Mouse (Mus musculus) kidney, embryonic 16.5 days (tissue): ENCODE measurements around the gene Gdpd3. TPM values are rescaled to one million over a fixed set of nuclear protein-coding genes. Genes with fewer than 3 reads are reported as not detected.

ENCODE experiments used
- ATAC-seq: fragments of 200-750 bp; cut with Nextera tagmentation; 2 replicates; pipeline ENCODE4 v1.8.0; 2017; ENCODE audit warnings: moderate TSS enrichment; ENCODE audit not compliant: low FRiP score, low TSS enrichment
- H3K27ac ChIP-seq: fragments of 300-500 bp; sonication (generic); 2 replicates; pipeline ENCODE4 v1.5.1; 2014; ENCODE audit warnings: low read length
- H3K27me3 ChIP-seq: fragments of 300-500 bp; sonication (generic); 2 replicates; pipeline ENCODE4 v1.6.1; 2014; ENCODE audit warnings: low read length, control low read depth, mixed read lengths; ENCODE audit not compliant: insufficient read depth
- H3K36me3 ChIP-seq: fragments of 300-500 bp; sonication (generic); 2 replicates; pipeline ENCODE4 v1.6.1; 2014; ENCODE audit warnings: low read length, control low read depth, mixed read lengths; ENCODE audit not compliant: insufficient read depth
- H3K4me1 ChIP-seq: fragments of 300-500 bp; sonication (generic); 2 replicates; pipeline ENCODE4 v1.6.1; 2014; ENCODE audit warnings: low read length, control low read depth, mixed read lengths; ENCODE audit not compliant: insufficient read depth
- H3K4me2 ChIP-seq: fragments of 300-500 bp; sonication (generic); replicated peaks from 2 replicates; pipeline ENCODE4 v1.6.1; 2014; ENCODE audit warnings: low read depth, low read length
- H3K4me3 ChIP-seq: fragments of 300-500 bp; sonication (generic); 2 replicates; pipeline ENCODE4 v1.5.1; 2014; ENCODE audit warnings: mild to moderate bottlenecking, low read length
- H3K9ac ChIP-seq: fragments of 300-500 bp; sonication (generic); replicated peaks from 2 replicates; pipeline ENCODE4 v1.6.1; 2014; ENCODE audit warnings: low read length
- H3K9me3 ChIP-seq: fragments of 300-500 bp; sonication (generic); 2 replicates; pipeline ENCODE4 v1.6.1; 2016; ENCODE audit warnings: low read length, control low read depth
- WGBS: fragments of 180-500 bp; shearing (Covaris S2); extraction: QIAGEN DNeasy Blood & Tissue Kit; methylation state at CpG from one replicate; pipeline ENCODE4 v1.1.7; 2014; 5-methylcytosine and 5-hydroxymethylcytosine counted together
- polyA plus RNA-seq: library from polyadenylated mRNA; unstranded; fragments of >200 nt; fragmentation: Nextera tagmentation; extraction: Ambion mirVana; gene quantifications from 2 replicates; pipeline ENCODE4 v1.2.1, GENCODE M21; 2015

Gene Gdpd3
- polyA plus RNA-seq, 1 experiment from 2014 or later: 2.0 TPM

DNA sequence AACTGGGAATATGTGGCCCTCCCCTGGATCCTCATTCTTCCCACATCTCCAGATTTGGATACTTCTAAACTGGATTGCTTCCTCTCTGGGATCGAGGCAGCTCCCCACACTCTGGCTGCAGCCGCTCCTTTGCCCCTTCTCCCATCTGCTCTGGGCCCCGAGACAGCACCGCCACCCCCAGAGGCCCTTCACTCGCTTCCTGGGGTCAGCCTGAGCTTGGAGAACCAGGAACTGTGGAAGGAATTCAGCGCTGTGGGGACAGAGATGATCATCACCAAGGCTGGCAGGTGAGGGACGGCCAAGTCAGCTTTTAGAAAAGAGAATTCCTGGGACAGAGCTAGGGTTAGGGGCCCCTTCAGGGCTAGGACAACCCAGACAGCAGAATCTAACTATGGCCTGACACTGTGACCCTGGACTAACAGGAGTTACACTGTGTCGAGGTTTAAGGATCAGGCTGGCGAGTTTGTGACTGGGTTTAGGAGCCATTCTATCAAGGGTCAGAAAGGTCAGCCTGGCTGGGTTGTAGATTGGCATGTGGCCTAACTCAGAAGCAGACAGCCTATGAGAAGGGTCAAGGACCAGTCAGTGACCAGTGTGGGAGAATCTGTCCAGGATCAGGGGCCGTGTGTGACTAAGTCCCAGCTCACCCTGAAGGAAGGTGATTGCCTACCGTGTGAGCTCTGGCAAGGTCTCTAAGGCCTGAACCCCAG lies 15.7 kb downstream of the Gdpd3 start:
- no peak overlapping the region for H3K4me2 ChIP-seq
- no peak overlapping the region for H3K4me3 ChIP-seq
- ATAC-seq: no peak
- peaks cover 34% of the 10 kb centered on the region for H3K36me3 ChIP-seq
- 30% methylated on average over 11 of the region's 11 CpGs for WGBS
- H3K9me3 ChIP-seq: no peaks in the 10 kb centered on the region
- no peak overlapping the region for H3K9ac ChIP-seq
- no peaks in the 10 kb centered on the region for H3K27me3 ChIP-seq
- H3K4me1 ChIP-seq: peaks cover 33% of the 10 kb centered on the region
- H3K27ac ChIP-seq: no peak overlapping the region

DNA sequence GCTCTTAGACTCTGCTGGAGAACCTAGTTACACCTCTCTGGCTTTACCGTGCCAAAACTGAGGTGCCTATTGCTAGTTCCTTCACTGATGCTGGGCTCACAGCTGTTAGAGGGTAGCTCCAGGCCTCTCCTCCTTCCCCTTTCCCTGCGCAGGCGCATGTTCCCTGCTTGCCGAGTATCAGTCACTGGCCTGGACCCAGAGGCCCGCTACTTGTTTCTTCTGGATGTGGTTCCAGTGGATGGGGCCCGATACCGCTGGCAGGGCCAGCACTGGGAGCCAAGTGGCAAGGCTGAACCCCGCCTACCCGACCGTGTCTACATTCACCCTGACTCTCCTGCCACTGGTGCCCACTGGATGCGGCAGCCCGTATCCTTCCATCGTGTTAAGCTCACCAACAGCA lies 16.6 kb downstream of the Gdpd3 start:
- Histone ChIP-seq H3K36me3 (peaks cover 42% of the 10 kb centered on the region), H3K9ac (no peak overlapping the region), H3K27me3 (no peaks in the 10 kb centered on the region), H3K4me2 (no peak overlapping the region), H3K4me1 (peaks cover 26% of the 10 kb centered on the region), H3K9me3 (no peaks in the 10 kb centered on the region), H3K27ac (no peak overlapping the region), H3K4me3 (no peak overlapping the region)
- 70% methylated on average over 13 of the region's 13 CpGs for WGBS
- no peak for ATAC-seq

DNA sequence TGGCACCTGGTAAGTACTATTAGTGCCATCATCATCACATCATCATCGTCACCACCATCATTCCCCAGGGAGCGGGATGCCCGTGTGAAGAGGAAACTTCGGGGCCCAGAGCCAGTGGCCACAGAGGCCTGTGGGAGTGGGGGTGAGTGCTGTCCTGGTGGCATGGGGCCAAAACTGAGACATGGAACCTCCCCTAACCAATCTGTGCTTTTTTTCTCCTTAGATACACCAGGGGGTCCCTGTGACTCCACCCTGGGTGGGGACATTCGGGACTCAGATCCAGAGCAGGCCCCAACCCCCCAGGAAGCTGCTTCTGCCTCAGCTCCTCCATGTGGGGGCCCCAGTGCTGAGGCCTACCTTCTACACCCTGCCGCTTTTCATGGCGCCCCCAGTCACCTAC lies 18.3 kb downstream of the Gdpd3 start:
- ATAC-seq: no peak
- 55% methylated on average over 7 of the region's 7 CpGs for WGBS
- Histone ChIP-seq H3K4me1 (peaks cover 19% of the 10 kb centered on the region), H3K36me3 (peaks cover 57% of the 10 kb centered on the region), H3K9me3 (no peaks in the 10 kb centered on the region), H3K4me2 (no peak overlapping the region), H3K27ac (no peak overlapping the region), H3K27me3 (no peaks in the 10 kb centered on the region), H3K9ac (no peak overlapping the region), H3K4me3 (no peak overlapping the region)

DNA sequence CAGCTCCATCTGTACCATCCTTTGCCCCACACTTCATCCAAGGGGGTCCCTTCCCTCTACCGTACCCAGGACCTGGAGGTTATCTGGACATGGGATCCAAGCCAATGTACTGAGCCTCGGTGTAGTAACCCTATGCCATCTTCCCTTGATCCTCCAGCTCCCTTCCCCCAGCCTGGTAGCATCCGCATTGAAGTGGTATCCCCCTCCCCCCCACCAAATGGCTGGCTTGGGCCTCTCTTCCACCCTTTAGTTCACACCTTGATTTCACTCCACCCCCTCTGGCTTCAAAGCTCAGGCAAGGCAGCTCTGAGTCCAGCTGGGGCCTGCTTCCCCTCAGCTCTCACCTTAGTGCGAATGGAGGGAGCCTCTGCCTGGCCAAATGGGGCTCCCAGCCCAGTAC lies 18.9 kb downstream of the Gdpd3 start:
- H3K27me3 ChIP-seq: no peaks in the 10 kb centered on the region
- no peak overlapping the region for H3K27ac ChIP-seq
- H3K4me1 ChIP-seq: peaks cover 13% of the 10 kb centered on the region
- no peak overlapping the region for H3K4me2 ChIP-seq
- no peaks in the 10 kb centered on the region for H3K9me3 ChIP-seq
- H3K4me3 ChIP-seq: no peak overlapping the region
- no peak for ATAC-seq
- H3K36me3 ChIP-seq: peaks cover 63% of the 10 kb centered on the region
- WGBS: 50% methylated on average over 4 of the region's 4 CpGs
- no peak overlapping the region for H3K9ac ChIP-seq

DNA sequence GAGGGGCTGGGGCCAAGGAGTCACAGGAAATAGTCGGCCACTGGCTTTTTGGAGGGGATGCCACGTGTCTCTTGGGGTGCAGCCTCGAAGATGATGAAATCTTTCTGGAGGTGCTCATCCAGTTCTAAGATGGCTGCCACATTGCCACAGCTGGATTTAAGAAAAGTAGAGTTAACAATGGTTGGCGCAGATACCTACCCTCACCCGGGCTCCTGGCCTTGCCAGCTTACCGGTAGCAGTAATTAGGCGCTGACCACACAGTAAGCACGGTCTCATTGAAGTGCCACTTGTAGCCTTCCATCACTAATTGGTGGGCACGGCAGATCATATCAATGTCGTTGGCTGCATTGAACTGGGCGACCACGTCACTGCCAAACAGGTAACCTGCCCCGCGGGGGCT lies 20.0 kb downstream of the Gdpd3 start:
- no peak overlapping the region for H3K9ac ChIP-seq
- 82% methylated on average over 14 of the region's 14 CpGs for WGBS
- ATAC-seq: no peak
- no peak overlapping the region for H3K4me3 ChIP-seq
- H3K27me3 ChIP-seq: no peaks in the 10 kb centered on the region
- no peak overlapping the region for H3K27ac ChIP-seq
- peaks cover 65% of the 10 kb centered on the region for H3K36me3 ChIP-seq
- no peaks in the 10 kb centered on the region for H3K9me3 ChIP-seq
- H3K4me1 ChIP-seq: peaks cover 14% of the 10 kb centered on the region
- H3K4me2 ChIP-seq: no peak overlapping the region

DNA sequence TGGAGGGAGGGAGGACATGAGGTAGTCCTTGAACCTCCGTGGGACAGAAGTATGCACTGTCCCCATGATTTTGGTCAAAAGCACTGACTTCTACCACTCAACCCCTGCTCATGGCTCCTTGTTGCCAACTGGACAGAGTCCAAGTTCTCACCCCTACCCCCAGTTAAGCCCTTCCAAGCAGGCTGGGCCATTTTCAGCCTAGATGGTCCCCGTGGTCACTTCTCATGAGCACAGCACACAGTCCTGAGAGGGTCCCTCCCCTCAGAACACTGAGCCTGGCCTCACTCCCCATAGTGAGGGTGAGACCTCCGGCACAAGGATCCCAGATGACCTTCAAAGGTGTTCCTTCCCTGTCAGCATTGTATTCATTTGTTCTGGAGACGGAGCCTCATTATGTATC lies 23.0 kb downstream of the Gdpd3 start:
- no peaks in the 10 kb centered on the region for H3K9me3 ChIP-seq
- no peaks in the 10 kb centered on the region for H3K27me3 ChIP-seq
- no peak overlapping the region for H3K9ac ChIP-seq
- no peak for ATAC-seq
- H3K4me1 ChIP-seq: peaks cover 15% of the 10 kb centered on the region
- 92% methylated on average over 4 of the region's 4 CpGs for WGBS
- no peak overlapping the region for H3K27ac ChIP-seq
- H3K4me2 ChIP-seq: no peak overlapping the region
- no peak overlapping the region for H3K4me3 ChIP-seq
- H3K36me3 ChIP-seq: peaks cover 63% of the 10 kb centered on the region

DNA sequence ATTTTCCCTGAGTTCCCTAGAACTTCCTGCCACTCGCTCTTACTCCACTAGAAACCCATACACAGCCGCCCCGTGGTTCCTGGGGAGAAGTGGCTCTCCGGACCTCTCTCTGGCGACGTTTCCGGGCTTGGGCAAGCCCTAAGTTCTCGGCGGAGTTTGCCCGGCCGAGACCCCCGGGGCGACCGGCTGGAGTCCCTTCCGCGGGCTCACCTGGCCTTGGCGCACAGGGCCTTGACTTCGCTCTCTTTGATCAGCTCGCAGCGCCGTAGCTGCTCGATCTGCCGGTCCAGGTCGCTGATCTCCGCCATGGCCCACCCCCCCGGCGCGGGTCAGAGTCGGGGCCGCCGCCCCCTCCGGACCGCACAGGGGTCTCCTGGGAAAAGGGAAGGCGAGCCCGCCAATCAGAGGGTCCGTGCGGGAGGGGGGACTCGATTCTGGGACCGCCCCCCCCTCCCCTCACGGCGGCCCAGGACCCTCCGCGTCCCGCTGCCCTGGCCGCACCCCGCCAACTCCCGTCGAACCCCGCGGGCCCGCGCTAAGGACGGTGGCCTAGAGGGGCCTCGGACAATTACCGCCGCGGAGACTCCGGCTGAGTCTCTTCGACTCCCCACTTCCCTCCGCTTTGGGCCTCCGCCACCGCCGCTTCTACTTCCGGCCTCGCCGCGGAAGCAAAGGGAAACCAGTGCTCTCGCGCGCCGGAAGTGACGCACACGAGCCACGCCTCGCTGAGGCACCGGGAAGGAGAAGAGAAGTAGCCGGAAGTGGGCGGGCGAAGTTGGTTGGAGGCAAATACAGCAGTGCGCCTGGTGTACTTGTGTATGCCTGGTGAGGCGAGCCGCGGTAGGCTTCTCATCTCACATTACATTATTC lies 26.0 kb downstream of the Gdpd3 start, which contains the start of gene Ppp4c:
Gene Ppp4c, minus strand, starts transcription at position 646 of the 870 bp plus-strand sequence.
- under 1% methylated on average over 79 of the region's 83 CpGs for WGBS
- H3K36me3 ChIP-seq: peaks cover 64% of the 10 kb centered on the region

DNA sequence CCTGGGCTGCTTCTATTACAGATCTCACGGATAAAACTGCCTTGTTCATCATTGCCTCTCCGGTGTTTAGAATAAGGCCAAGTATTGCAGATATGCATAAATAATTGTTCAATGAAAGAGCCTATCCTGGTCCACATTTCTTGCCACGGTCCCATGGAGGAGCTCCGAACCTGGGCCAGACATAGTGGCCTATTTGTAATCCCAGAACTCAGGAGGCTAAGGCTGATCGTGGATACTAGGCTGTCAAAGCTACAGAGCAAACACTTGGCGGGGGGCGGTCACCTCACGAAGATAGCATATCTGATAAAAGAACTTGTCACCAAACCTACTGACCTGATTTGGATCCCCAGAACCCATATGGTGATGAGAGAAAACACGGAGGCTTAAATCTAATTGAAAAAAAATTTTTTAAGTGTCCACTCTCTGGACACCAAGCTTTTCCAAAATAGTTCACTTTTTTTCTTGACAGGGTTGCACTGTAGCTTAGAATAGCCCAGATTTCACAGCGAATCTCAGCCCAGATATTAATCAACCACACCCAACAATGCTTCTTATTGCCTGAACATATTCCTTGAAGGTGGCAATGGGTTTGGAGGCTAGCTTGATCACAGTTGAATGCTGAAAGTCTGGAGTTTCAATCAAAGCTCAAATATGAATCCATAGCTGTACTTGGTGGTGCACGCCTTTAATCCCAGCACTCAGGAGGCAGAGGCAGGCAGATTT lies 26.7 kb downstream of the Gdpd3 start:
- H3K9me3 ChIP-seq: no peaks in the 10 kb centered on the region
- peak; percentile 23; the same call in 1 of the 2 replicates for ATAC-seq
- H3K36me3 ChIP-seq: peaks cover 59% of the 10 kb centered on the region
- H3K9ac ChIP-seq: peak overlapping the region; percentile 63
- no peaks in the 10 kb centered on the region for H3K27me3 ChIP-seq
- peak overlapping the region; percentile 98 for H3K27ac ChIP-seq
- H3K4me1 ChIP-seq: peaks cover 40% of the 10 kb centered on the region
- WGBS: 28% methylated on average over 11 of the region's 11 CpGs
- peak overlapping the region; percentile 99 for H3K4me3 ChIP-seq
- peak overlapping the region; percentile 56 for H3K4me2 ChIP-seq

More for the DNA sequence above, 26.0 kb downstream of the Gdpd3 start, which contains the start of gene Ppp4c:
- peak; percentile 94 for ATAC-seq
- H3K9me3 ChIP-seq: no peaks in the 10 kb centered on the region
- peak within 1 kb of the TSS; percentile 98 for H3K27ac ChIP-seq
- no peaks in the 10 kb centered on the region for H3K27me3 ChIP-seq
- peaks cover 33% of the 10 kb centered on the region for H3K4me1 ChIP-seq
- peak within 1 kb of the TSS; percentile 99 for H3K4me3 ChIP-seq
- H3K9ac ChIP-seq: peak within 1 kb of the TSS; percentile 95
- H3K4me2 ChIP-seq: peak within 1 kb of the TSS; percentile 80

DNA sequence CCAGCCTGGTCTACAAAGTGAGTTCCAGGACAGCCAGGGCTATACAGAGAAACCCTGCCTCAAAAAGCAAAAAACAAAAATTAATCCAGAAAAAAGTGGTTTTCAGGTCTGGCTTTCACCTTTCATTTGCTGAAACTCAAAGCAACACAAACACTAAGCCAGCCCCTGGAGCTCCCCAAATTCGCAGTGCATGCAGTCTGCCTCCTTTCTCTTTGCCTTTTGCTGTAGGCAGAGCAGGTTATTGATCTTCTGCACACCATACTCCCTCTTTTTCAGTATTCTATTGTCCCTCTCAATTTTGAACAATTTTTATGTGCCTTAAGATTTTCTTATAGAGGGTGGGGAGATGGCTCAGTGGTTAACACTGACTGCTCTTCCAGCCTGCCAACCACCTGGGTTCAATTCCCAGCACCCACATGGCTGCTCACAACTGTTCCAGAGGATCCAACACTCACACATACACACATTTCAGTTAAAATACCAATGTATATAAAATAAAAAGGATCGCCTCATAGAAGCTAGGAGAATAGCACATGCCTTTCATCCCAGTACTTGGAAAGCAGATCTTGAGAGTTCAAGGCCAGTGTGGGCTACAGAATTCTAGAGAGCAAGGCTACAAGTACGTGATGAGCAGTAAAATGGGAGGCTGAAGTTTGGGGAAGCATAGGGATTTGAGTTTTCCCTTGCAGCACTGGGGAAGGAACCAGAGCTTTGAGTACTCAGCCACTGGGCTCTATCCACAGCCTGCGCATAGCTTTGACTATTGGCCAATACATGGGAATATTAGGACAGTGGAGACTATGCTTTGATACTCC lies 27.5 kb downstream of the Gdpd3 start:
- H3K4me2 ChIP-seq: peak overlapping the region; percentile 56; the same call in 1 of the 2 replicates
- WGBS: 81% methylated on average over 4 of the region's 4 CpGs
- H3K27ac ChIP-seq: peak overlapping the region; percentile 98
- H3K9ac ChIP-seq: no peak overlapping the region
- H3K36me3 ChIP-seq: peaks cover 51% of the 10 kb centered on the region
- no peak overlapping the region for H3K4me3 ChIP-seq
- H3K9me3 ChIP-seq: no peaks in the 10 kb centered on the region
- ATAC-seq: no peak
- no peaks in the 10 kb centered on the region for H3K27me3 ChIP-seq
- peaks cover 40% of the 10 kb centered on the region for H3K4me1 ChIP-seq
